Mouse (Mus musculus) intestine, postnatal 0 days (tissue): ENCODE data around the gene Gm12216. TPM values are rescaled to one million over a fixed set of nuclear protein-coding genes. Genes with fewer than 3 reads are reported as not detected.

Experiments used
- ATAC-seq: fragments of 200-750 bp; cut with Nextera tagmentation; 2 replicates; pipeline ENCODE4 v1.8.0; 2017; ENCODE audit warnings: mild to moderate bottlenecking, moderate TSS enrichment, moderate library complexity
- H3K27ac ChIP-seq: fragments of 300-500 bp; sonication (generic); 2 replicates; pipeline ENCODE4 v1.5.1; 2014; ENCODE audit warnings: mild to moderate bottlenecking, low read depth, low read length, moderate library complexity
- H3K27me3 ChIP-seq: fragments of 300-500 bp; sonication (generic); replicated peaks from 2 replicates; pipeline ENCODE4 v1.6.1; 2014; ENCODE audit warnings: low read length, mixed read lengths; ENCODE audit not compliant: control insufficient read depth, insufficient read depth
- H3K36me3 ChIP-seq: fragments of 300-500 bp; sonication (generic); 2 replicates; pipeline ENCODE4 v1.6.1; 2014; ENCODE audit warnings: mild to moderate bottlenecking, moderate library complexity; ENCODE audit not compliant: control insufficient read depth, insufficient read depth
- H3K4me1 ChIP-seq: fragments of 300-500 bp; sonication (generic); replicated peaks from 2 replicates; pipeline ENCODE4 v1.6.1; 2014; ENCODE audit warnings: antibody characterized with exemption, low read length, mixed read lengths; ENCODE audit not compliant: control insufficient read depth, insufficient read depth
- H3K4me2 ChIP-seq: fragments of 300-500 bp; sonication (generic); replicated peaks from 2 replicates; pipeline ENCODE4 v1.6.1; 2014; ENCODE audit warnings: low read depth, mild to moderate bottlenecking, moderate library complexity
- H3K4me3 ChIP-seq: fragments of 300-500 bp; sonication (generic); 2 replicates; pipeline ENCODE4 v1.5.1; 2014; ENCODE audit warnings: low read depth, low read length
- H3K9ac ChIP-seq: fragments of 300-500 bp; sonication (generic); 2 replicates; pipeline ENCODE4 v1.6.1; 2014; ENCODE audit warnings: mild to moderate bottlenecking, low read depth, low read length
- H3K9me3 ChIP-seq: fragments of 300-500 bp; sonication (generic); 2 replicates; pipeline ENCODE4 v1.6.1; 2016; ENCODE audit warnings: mixed run types; ENCODE audit not compliant: control insufficient read depth
- CTCF ChIP-seq: sonication (generic); IDR thresholded peaks from 2 replicates; pipeline ENCODE4 v1.5.1; 2016; ENCODE audit warnings: low read depth, mild to moderate bottlenecking, control low read depth, antibody characterized with exemption, moderate library complexity
- WGBS: fragments of 180-500 bp; shearing (Covaris S2); extraction: QIAGEN DNeasy Blood & Tissue Kit; methylation state at CpG from one replicate; pipeline ENCODE4 v1.1.7; 2014; 5-methylcytosine and 5-hydroxymethylcytosine counted together
- polyA plus RNA-seq: library from polyadenylated mRNA; unstranded; fragments of >200 nt; fragmentation: Nextera tagmentation; extraction: Ambion mirVana; gene quantifications from 2 replicates; pipeline ENCODE4 v1.2.1, GENCODE M21; 2015

Gm12216 gene
- polyA plus RNA-seq, 1 experiment from 2014 or later, result 6.5 TPM

GRCm38 (mm10) chr11:53843106-53843505, 15.9 kb downstream of the Gm12216 start:
- Histone ChIP-seq H3K4me2 (no peak overlapping the region), H3K36me3 (no peaks in the 10 kb centered on the region), H3K27me3 (no peaks in the 10 kb centered on the region), H3K9me3 (no peaks in the 10 kb centered on the region), H3K9ac (no peak overlapping the region), H3K27ac (no peak overlapping the region), H3K4me3 (no peak overlapping the region), H3K4me1 (peaks cover 10% of the 10 kb centered on the region; the same call in 1 of the 2 replicates)
- no peak for TF ChIP-seq CTCF
- ATAC-seq, result no peak
- 74% methylated on average over 10 of the region's 10 CpGs for WGBS

GRCm38 (mm10) chr11:53842161-53842581, 16.9 kb downstream of the Gm12216 start:
- Histone ChIP-seq H3K4me1 (peaks cover 10% of the 10 kb centered on the region; the same call in 1 of the 2 replicates), H3K9ac (no peak overlapping the region), H3K4me2 (no peak overlapping the region), H3K36me3 (no peaks in the 10 kb centered on the region), H3K9me3 (no peaks in the 10 kb centered on the region), H3K4me3 (no peak overlapping the region), H3K27me3 (no peaks in the 10 kb centered on the region), H3K27ac (peak overlapping the region; percentile 35; the same call in 1 of the 2 replicates)
- TF ChIP-seq CTCF, result no peak
- ATAC-seq, result no peak
- 65% methylated on average over 4 of the region's 4 CpGs for WGBS

- H3K36me3 ChIP-seq, result no peaks in the 10 kb centered on the region
- H3K4me2 ChIP-seq, result 0 out of 2 replicates have a peak overlapping the region, but pooled peaks have one; percentile 6
- no peak overlapping the region for H3K9ac ChIP-seq
- H3K4me1 ChIP-seq, result peaks cover 10% of the 10 kb centered on the region; the same call in 1 of the 2 replicates
- WGBS, result 70% methylated on average over 12 of the region's 12 CpGs
- H3K4me3 ChIP-seq, result no peak overlapping the region
- H3K27me3 ChIP-seq, result no peaks in the 10 kb centered on the region
- ATAC-seq, result no peak
- H3K9me3 ChIP-seq, result no peaks in the 10 kb centered on the region
- TF ChIP-seq CTCF, result no peak
- H3K27ac ChIP-seq, result 0 out of 2 replicates have a peak overlapping the region, but pooled peaks have one; percentile 87
Observed at GRCm38 (mm10) chr11:53841514-53841913, 17.5 kb downstream of the Gm12216 start.

DNA sequence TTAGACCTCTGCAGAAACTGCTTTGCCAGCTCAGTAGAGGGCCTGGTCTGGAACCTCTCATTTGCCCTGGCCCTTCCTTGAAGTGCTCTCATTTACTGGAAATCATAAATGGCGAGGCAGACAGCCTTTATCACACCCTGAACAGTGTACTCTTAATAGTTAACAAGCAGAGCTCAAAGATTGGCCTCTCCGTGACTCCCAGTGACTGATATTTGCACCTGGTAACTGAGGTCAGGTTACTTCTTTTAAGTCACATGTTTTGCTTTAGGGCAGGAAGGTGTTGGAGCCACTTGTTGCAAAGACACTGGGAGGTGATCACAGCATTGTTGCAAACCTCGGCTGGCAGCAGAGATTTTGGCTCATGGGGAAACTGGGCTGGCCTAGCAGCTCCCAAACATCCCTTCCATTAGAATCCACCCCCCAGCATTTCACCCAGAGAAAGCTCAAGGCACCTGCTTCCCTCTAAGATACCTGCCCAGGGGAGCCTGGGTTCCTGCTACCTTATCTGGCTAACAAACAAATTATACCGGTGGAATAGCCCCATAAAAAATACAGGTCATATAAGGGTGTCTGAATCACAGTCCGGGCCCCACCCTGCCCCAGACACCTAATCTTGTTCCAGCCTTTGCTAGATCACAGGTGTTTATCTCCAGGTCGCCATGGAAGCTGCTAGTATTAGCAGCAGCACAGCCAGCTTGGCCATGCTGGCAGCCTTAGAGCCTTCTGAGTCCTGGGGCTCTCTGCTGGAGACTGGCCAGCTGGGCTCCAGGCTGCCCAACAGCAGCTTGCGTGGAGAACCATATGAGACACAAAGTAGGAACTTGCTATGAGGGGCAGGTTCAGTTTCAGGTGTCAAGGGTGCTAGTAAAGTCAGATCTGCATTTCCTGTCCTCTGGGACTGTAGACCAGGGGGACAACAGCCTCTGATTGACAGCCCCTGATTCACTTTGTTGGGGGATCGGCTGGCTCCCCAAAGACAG, 19.1 kb downstream of the Gm12216 start:
- no peaks in the 10 kb centered on the region for H3K9me3 ChIP-seq
- H3K9ac ChIP-seq, result no peak overlapping the region
- no peak overlapping the region for H3K4me3 ChIP-seq
- peaks cover 10% of the 10 kb centered on the region; the same call in 1 of the 2 replicates for H3K4me1 ChIP-seq
- H3K27me3 ChIP-seq, result no peaks in the 10 kb centered on the region
- no peaks in the 10 kb centered on the region for H3K36me3 ChIP-seq
- peak overlapping the region; percentile 87 for H3K27ac ChIP-seq
- peak; percentile 96 for ATAC-seq
- no peak for TF ChIP-seq CTCF
- peak overlapping the region; percentile 27; the same call in 1 of the 2 replicates for H3K4me2 ChIP-seq
- 28% methylated on average over 8 of the region's 8 CpGs for WGBS

DNA sequence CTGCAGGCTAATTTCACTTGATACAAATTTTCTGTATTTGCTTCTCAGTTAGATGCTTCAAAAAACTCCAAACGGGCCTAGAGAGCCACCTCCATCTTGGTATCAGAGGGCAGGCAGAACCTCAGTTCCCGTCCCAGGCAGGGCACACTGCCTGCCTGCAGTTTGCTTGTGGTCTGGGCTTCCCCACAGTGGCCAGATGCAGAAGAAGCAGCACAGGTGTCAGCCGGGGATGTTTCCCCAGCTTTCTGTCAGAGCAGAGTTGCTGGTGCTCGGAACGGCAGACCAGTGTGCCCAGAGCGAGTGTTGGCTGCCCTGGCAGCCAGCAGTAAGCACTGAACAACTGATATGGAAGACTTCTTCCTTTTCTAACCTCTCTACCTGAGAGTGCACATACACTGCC, 19.9 kb downstream of the Gm12216 start:
- peak; percentile 59 for TF ChIP-seq CTCF
- Histone ChIP-seq H3K4me3 (no peak overlapping the region), H3K9me3 (no peaks in the 10 kb centered on the region), H3K4me1 (peaks cover 10% of the 10 kb centered on the region; the same call in 1 of the 2 replicates), H3K4me2 (no peak overlapping the region), H3K36me3 (no peaks in the 10 kb centered on the region), H3K27ac (peak overlapping the region; percentile 87), H3K9ac (no peak overlapping the region), H3K27me3 (no peaks in the 10 kb centered on the region)
- ATAC-seq, result no peak
- 35% methylated on average over 6 of the region's 6 CpGs for WGBS

DNA sequence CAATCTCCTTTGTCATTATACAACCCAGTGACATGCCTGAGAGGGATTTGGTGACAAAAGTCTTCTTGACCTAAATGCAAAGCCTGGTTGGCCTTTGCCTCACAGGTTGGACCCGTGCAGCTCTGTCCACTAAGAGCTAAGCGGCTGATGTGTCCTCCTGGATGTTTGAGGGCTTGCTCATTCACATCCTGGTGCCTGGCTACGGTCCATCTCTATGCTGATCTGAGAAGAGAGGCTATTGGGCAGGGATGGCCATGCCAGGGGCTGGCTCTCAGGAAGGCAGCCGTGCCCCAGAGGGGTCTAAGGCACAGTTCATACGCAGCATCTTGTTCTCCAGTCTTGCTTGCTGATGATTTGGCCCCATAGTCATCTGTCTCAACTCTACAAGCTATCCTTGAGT, 21.3 kb downstream of the Gm12216 start:
- WGBS, result 84% methylated on average over 5 of the region's 5 CpGs
- ATAC-seq, result no peak

More for the DNA sequence above, 21.3 kb downstream of the Gm12216 start:
- Histone ChIP-seq H3K36me3 (no peaks in the 10 kb centered on the region), H3K9me3 (no peaks in the 10 kb centered on the region), H3K9ac (no peak overlapping the region), H3K4me3 (no peak overlapping the region), H3K4me1 (peaks cover 10% of the 10 kb centered on the region; the same call in 1 of the 2 replicates), H3K27me3 (no peaks in the 10 kb centered on the region), H3K27ac (no peak overlapping the region), H3K4me2 (no peak overlapping the region)
- TF ChIP-seq CTCF, result no peak
